Mouse (Mus musculus): ENCODE data around the gene Bag2. TPM values are rescaled to one million over a fixed set of nuclear protein-coding genes. Genes with fewer than 3 reads are reported as not detected.

Bag2 gene
- polyA plus RNA-seq, 1 experiment = 7.7 TPM

- TF ChIP-seq POLR2A (IDR thresholded peaks at IDR 0.05; ENCODE audit: borderline replicate concordance, control insufficient read depth, low read depth, low read length) (no peak), CTCF (IDR thresholded peaks at IDR 0.05; ENCODE audit: control insufficient read depth, insufficient read depth, low read length) (no peak)
- Histone ChIP-seq H3K4me3 (replicated peaks; ENCODE audit: control insufficient read depth, low read depth, low read length) (no peak overlapping the region), H3K27ac (ENCODE audit: control insufficient read depth, insufficient read depth, low read depth, low read length, poor library complexity) (no peak overlapping the region), H3K4me1 (ENCODE audit: control insufficient read depth, insufficient read depth, low read length) (no peaks in the 10 kb centered on the region)
- WGBS = 92% methylated on average over 10 of the region's 10 CpGs
Measured at GRCm38 (mm10) chr1:33771621-33772020, 14.0 kb upstream of the Bag2 start.

- no peak overlapping the region for H3K27ac ChIP-seq (ENCODE audit: control insufficient read depth, insufficient read depth, low read depth, low read length, poor library complexity)
- H3K4me3 ChIP-seq (replicated peaks; ENCODE audit: control insufficient read depth, low read depth, low read length) = no peak overlapping the region
- TF ChIP-seq POLR2A (IDR thresholded peaks at IDR 0.05; ENCODE audit: borderline replicate concordance, control insufficient read depth, low read depth, low read length) (no peak), CTCF (IDR thresholded peaks at IDR 0.05; ENCODE audit: control insufficient read depth, insufficient read depth, low read length) (no peak)
- no peaks in the 10 kb centered on the region for H3K4me1 ChIP-seq (ENCODE audit: control insufficient read depth, insufficient read depth, low read length)
Measured at GRCm38 (mm10) chr1:33768827-33769226, 11.2 kb upstream of the Bag2 start.

GRCm38 (mm10) chr1:33768091-33768787 is 10.6 kb upstream of the Bag2 start:
- H3K4me3 ChIP-seq (replicated peaks; ENCODE audit: control insufficient read depth, low read depth, low read length) = no peak overlapping the region
- TF ChIP-seq POLR2A (IDR thresholded peaks at IDR 0.05; ENCODE audit: borderline replicate concordance, control insufficient read depth, low read depth, low read length) = no peak
- no peak for TF ChIP-seq CTCF (IDR thresholded peaks at IDR 0.05; ENCODE audit: control insufficient read depth, insufficient read depth, low read length)
- no peaks in the 10 kb centered on the region for H3K4me1 ChIP-seq (ENCODE audit: control insufficient read depth, insufficient read depth, low read length)
- H3K27ac ChIP-seq (ENCODE audit: control insufficient read depth, insufficient read depth, low read depth, low read length, poor library complexity) = no peak overlapping the region
- 90% methylated on average over 1 of the region's 1 CpGs for WGBS

- H3K4me1 ChIP-seq (ENCODE audit: control insufficient read depth, insufficient read depth, low read length) = no peaks in the 10 kb centered on the region
- H3K27ac ChIP-seq (ENCODE audit: control insufficient read depth, insufficient read depth, low read depth, low read length, poor library complexity) = no peak overlapping the region
- H3K4me3 ChIP-seq (replicated peaks; ENCODE audit: control insufficient read depth, low read depth, low read length) = no peak overlapping the region
- TF ChIP-seq POLR2A (IDR thresholded peaks at IDR 0.05; ENCODE audit: borderline replicate concordance, control insufficient read depth, low read depth, low read length) (no peak), CTCF (IDR thresholded peaks at IDR 0.05; ENCODE audit: control insufficient read depth, insufficient read depth, low read length) (no peak)
- WGBS = 88% methylated on average over 16 of the region's 16 CpGs
Measured at GRCm38 (mm10) chr1:33766520-33767508, 9.2 kb upstream of the Bag2 start.

- H3K4me1 ChIP-seq (ENCODE audit: control insufficient read depth, insufficient read depth, low read length) = no peaks in the 10 kb centered on the region
- no peak for TF ChIP-seq CTCF (IDR thresholded peaks at IDR 0.05; ENCODE audit: control insufficient read depth, insufficient read depth, low read length)
- no peak for TF ChIP-seq POLR2A (IDR thresholded peaks at IDR 0.05; ENCODE audit: borderline replicate concordance, control insufficient read depth, low read depth, low read length)
- no peak overlapping the region for H3K4me3 ChIP-seq (replicated peaks; ENCODE audit: control insufficient read depth, low read depth, low read length)
- no peak overlapping the region for H3K27ac ChIP-seq (ENCODE audit: control insufficient read depth, insufficient read depth, low read depth, low read length, poor library complexity)
- WGBS = 92% methylated on average over 11 of the region's 11 CpGs
Measured at GRCm38 (mm10) chr1:33765468-33766080, 8.0 kb upstream of the Bag2 start.

GRCm38 (mm10) chr1:33763826-33764225 is 6.2 kb upstream of the Bag2 start:
- no peak for TF ChIP-seq CTCF (IDR thresholded peaks at IDR 0.05; ENCODE audit: control insufficient read depth, insufficient read depth, low read length)
- no peak for TF ChIP-seq POLR2A (IDR thresholded peaks at IDR 0.05; ENCODE audit: borderline replicate concordance, control insufficient read depth, low read depth, low read length)
- WGBS = 87% methylated on average over 2 of the region's 2 CpGs
- no peak overlapping the region for H3K4me3 ChIP-seq (replicated peaks; ENCODE audit: control insufficient read depth, low read depth, low read length)

GRCm38 (mm10) chr1:33758488-33758887 is 893 bp upstream of the Bag2 start:
- WGBS = 30% methylated on average over 4 of the region's 4 CpGs
- Histone ChIP-seq H3K4me1 (ENCODE audit: control insufficient read depth, insufficient read depth, low read length) (peaks cover 2% of the 10 kb centered on the region; the same call in 1 of the 2 replicates), H3K27ac (ENCODE audit: control insufficient read depth, insufficient read depth, low read depth, low read length, poor library complexity) (no peak overlapping the region; the same call in 1 of the 2 replicates), H3K4me3 (replicated peaks; ENCODE audit: control insufficient read depth, low read depth, low read length) (no peak overlapping the region)
- TF ChIP-seq CTCF (IDR thresholded peaks at IDR 0.05; ENCODE audit: control insufficient read depth, insufficient read depth, low read length) = no peak

More at GRCm38 (mm10) chr1:33763826-33764225, 6.2 kb upstream of the Bag2 start:
- no peak overlapping the region for H3K27ac ChIP-seq (ENCODE audit: control insufficient read depth, insufficient read depth, low read depth, low read length, poor library complexity)
- H3K4me1 ChIP-seq (ENCODE audit: control insufficient read depth, insufficient read depth, low read length) = no peaks in the 10 kb centered on the region

GRCm38 (mm10) chr1:33757033-33757413 is 572 bp downstream of the Bag2 start:
- Histone ChIP-seq H3K4me1 (ENCODE audit: control insufficient read depth, insufficient read depth, low read length) (peaks cover 2% of the 10 kb centered on the region; the same call in 1 of the 2 replicates), H3K27ac (ENCODE audit: control insufficient read depth, insufficient read depth, low read depth, low read length, poor library complexity) (peak overlapping the region; percentile 31), H3K4me3 (replicated peaks; ENCODE audit: control insufficient read depth, low read depth, low read length) (peak overlapping the region; percentile 56)
- whole genome bisulfite sequencing = 1% methylated on average over 14 of the region's 14 CpGs
- no peak for TF ChIP-seq CTCF (IDR thresholded peaks at IDR 0.05; ENCODE audit: control insufficient read depth, insufficient read depth, low read length)
- TF ChIP-seq POLR2A (IDR thresholded peaks at IDR 0.05; ENCODE audit: borderline replicate concordance, control insufficient read depth, low read depth, low read length) = no peak
